7 mouse cellular contexts compared by ENCODE assay signal in the genomic region with DNA sequence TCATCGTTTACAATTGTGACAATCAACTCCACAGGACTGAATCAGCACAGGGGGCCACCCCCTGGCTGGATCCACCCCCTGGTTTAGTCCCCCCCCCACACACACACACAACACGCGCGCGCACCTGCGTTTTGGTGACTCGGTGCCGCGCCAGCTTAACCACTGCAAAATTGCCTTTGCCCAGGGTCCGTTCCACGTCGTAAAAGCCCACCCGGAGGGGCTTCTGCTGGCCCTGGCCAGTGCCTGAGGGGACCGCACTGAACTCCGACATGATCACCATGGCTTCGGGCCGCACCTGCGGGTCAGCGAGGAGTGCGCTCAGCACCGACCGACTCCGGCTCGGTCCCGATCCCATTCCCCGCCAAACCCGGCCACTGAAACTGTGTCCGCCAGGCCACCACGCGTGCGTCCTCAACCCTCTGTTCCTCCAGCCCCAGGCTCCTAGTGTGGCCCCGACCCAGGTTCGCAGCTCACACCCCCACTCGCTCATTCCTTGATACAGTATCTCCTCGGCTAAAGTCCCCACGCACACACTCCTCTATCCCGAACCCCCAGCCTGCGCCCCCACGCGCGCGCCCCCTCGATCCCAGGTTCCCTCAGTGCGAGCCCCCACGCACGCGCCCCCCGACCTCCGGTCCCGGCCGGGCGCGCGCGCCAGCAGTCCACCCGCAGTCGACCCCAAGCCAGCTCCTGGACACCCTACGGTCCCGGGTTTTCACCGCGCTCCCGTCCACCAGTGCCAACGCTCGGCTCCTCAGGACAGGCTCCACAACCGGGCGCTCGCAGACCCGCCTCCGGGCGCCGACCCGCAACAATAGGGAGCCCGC. TPM values are rescaled to one million over a fixed set of nuclear protein-coding genes. Genes with fewer than 3 reads are reported as not detected.
A peak's percentile ranks its signal among the peaks of the same experiment; 100 is the strongest.
DNase-seq lines count a peak whose midpoint lies in the region; ATAC-seq lines count a peak whose summit lies in the region.

No protein-coding gene starts in this region.

- ATAC-seq in heart, embryonic 15.5 days (replicated peaks; ENCODE audit: insufficient number of reproducible peaks, insufficient read depth, low FRiP score, low read depth): peak; percentile 20

- H3K9ac ChIP-seq in heart, embryonic 15.5 days: peak overlapping the region; percentile 98

- WGBS in heart, embryonic 15.5 days: under 1% methylated on average over 73 of the region's 73 CpGs

- peaks cover 48% of the 10 kb centered on the region for H3K4me1 ChIP-seq in heart, embryonic 15.5 days (replicated peaks)

- peak overlapping the region; percentile 92 for H3K27ac ChIP-seq in heart, embryonic 15.5 days

- peak overlapping the region; percentile 89 for H3K4me2 ChIP-seq in heart, embryonic 15.5 days

- no peaks in the 10 kb centered on the region for H3K9me3 ChIP-seq in heart, embryonic 15.5 days (replicated peaks)

- DNase-seq in CD4-positive, CD25-positive, alpha-beta regulatory T cell, adult 2 months (ENCODE audit: low read depth, low spot score): peak; percentile 84
- DNase-seq in Muller cell, postnatal 12 days (ENCODE audit: inconsistent ontology term): peak; percentile 69
- DNase-seq in embryo, embryonic 11.5 days (ENCODE audit: low read depth, low spot score): peak; percentile 22
- DNase-seq in kidney, postnatal 4 days: peak; percentile 66 to 77
- peak; percentile 62 for DNase-seq in lung, postnatal 36 days
- peak; percentile 19 for DNase-seq in spleen, adult 12 weeks (ENCODE audit: low spot score)

- H3K4me3 ChIP-seq in heart, embryonic 15.5 days: peak overlapping the region; percentile 96

- peaks cover 17% of the 10 kb centered on the region for H3K36me3 ChIP-seq in heart, embryonic 15.5 days

- H3K27me3 ChIP-seq in heart, embryonic 15.5 days: no peaks in the 10 kb centered on the region

RNA-seq across cellular contexts. Expression of gene Sik1, which starts 0.6 kb away (rescaled TPM):
- polyA plus RNA-seq in heart, embryonic 15.5 days (2015; fragmentation: Nextera tagmentation; extraction: Ambion mirVana): 16.4 and 22.5 TPM in 2 replicates

Comparison
In these comparisons a context has a peak if more than half of its experiments do, and no peak if none do; other contexts are left out.
1. Peak in every context shown above with its lines: DNase-seq, ATAC-seq, H3K4me3 ChIP-seq and H3K27ac ChIP-seq.
2. DNase-seq: peak in every context shown above with its lines; median percentile 84 in CD4-positive, CD25-positive, alpha-beta regulatory T cell, adult 2 months; 72 in kidney, postnatal 4 days; 69 in Muller cell, postnatal 12 days; 62 in lung, postnatal 36 days; 22 in embryo, embryonic 11.5 days; 19 in spleen, adult 12 weeks.